Mouse (Mus musculus): ENCODE results near the gene Diaph3.
"Not testable (repeated sequence)": the region's sequence is repeated elsewhere in the genome, so short reads cannot be mapped to it uniquely, and the experiment has no call there.

The Diaph3 gene

GRCm38 (mm10) chr14:86738916-86739315, 402.1 kb downstream of the Diaph3 start:
- no peak for DNase-seq (ENCODE audit: low spot score)

GRCm38 (mm10) chr14:86736646-86737045, 404.4 kb downstream of the Diaph3 start:
- DNase-seq (ENCODE audit: low spot score): no peak

- DNase-seq (ENCODE audit: low spot score): no peak
Observed at GRCm38 (mm10) chr14:86731300-86731699, 409.7 kb downstream of the Diaph3 start.

GRCm38 (mm10) chr14:86729617-86730098, 411.4 kb downstream of the Diaph3 start:
- DNase-seq (ENCODE audit: low spot score): no peak

DNA sequence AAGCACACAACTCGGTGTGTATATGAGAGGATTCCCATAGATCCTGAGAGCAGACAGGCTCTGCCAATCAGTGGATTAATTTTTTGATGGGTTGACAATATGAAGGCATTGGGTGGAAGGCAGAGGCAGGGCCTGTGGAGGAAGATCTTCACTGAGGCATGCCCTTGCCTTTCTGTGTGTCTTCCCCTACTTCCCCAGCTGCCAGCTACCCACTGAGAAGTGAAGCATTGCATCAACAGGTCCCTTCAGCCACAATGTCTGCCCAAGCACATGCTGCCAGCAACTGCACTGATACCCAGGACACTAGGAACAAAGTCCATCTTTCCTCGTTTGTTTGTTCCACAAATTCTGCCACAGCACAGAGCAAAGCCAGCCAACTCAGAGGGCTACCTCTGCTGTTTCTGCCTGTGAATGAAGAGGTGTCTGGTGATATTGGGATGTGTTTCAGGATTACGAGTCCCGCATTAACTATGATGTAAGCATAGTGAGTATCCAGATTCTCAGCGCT, 413.4 kb downstream of the Diaph3 start:
- no peak for DNase-seq (ENCODE audit: low spot score)

GRCm38 (mm10) chr14:86721768-86722167, 419.3 kb downstream of the Diaph3 start:
- no peak for DNase-seq (ENCODE audit: low spot score)

DNA sequence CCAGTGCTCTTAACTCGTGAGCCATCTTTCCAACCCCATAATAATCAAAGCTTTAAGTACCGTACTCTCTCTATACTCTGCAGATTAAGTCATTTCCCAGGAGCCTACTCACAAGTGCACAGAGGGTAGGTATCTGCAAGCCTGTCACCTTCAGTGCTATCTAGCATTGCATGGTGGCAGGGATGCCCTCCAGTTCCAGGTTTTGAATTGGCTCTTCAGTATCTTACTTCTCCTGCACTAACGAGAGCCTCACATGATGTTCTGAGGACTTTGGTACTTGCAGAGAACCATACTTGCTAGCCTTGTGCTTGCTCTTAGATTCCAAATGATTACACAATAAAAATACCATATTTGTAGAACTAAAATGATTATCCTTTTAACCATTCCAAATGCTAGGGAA, 420.0 kb downstream of the Diaph3 start:
- DNase-seq (ENCODE audit: low spot score): no peak

- DNase-seq (ENCODE audit: low spot score): not testable (repeated sequence)
Observed at GRCm38 (mm10) chr14:86720408-86720807, 420.6 kb downstream of the Diaph3 start.

GRCm38 (mm10) chr14:86714088-86714690, 426.8 kb downstream of the Diaph3 start:
- no peak for DNase-seq (ENCODE audit: low spot score)

DNA sequence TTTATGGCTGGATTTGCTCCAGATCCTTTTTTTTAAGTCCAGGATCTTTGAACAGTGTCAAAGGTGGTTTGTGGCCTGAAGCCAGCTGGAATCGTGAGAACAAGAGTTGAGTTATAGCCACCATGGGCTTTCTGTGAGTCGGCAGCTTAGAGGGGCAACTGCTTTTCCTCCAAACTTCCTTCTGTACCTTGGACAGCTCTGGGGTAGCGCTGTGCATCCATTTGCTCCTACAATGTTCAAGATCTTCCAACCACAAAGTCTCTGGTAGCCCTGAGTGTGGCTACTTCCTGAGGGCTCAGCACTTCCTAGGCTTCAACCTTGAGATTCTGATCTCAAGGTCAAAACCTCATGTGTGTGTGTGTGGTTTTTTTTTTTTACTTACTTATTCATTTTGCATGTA, 437.0 kb downstream of the Diaph3 start:
- no peak for DNase-seq (ENCODE audit: low spot score)

DNA sequence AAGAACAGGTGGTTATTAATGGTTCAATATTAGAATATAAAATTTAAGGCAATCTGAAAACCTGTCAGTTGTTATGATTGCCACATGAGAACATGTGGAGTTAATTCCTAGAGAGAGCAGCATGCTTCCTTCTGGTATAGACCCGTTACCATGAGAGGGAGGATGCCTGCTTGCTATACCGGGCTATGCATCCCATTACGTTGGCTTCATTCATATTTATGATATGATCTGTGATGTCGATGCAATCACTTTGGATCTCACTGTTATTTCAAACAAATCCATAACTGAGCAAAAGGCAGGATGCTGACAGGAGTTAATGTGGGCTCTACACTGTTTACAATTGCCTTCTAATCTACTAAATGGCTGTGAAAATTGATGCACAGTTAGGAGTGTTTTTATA, 439.9 kb downstream of the Diaph3 start:
- DNase-seq (ENCODE audit: low spot score): no peak

- DNase-seq (ENCODE audit: low spot score): no peak
Observed at GRCm38 (mm10) chr14:86697887-86698286, 443.1 kb downstream of the Diaph3 start.

DNA sequence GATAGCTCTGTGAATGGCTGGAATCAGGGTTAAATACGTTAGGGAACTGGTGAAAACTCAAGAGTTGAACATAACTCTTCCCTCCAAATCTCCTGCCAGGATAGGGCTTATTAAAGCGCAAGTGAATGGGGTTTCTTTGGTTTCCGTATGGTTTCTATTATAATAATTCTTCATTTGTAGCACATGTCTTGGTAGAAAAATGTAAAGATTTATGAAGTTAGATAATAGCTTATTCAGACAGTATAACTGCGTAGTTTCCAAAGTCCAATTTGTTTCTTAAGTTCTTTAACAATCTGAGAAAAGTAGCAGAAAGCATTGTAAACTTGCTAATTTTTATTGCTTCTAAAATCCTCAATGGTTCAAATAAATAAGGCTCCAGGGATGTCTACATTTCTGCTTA, 448.3 kb downstream of the Diaph3 start:
- no peak for DNase-seq (ENCODE audit: low spot score)

DNA sequence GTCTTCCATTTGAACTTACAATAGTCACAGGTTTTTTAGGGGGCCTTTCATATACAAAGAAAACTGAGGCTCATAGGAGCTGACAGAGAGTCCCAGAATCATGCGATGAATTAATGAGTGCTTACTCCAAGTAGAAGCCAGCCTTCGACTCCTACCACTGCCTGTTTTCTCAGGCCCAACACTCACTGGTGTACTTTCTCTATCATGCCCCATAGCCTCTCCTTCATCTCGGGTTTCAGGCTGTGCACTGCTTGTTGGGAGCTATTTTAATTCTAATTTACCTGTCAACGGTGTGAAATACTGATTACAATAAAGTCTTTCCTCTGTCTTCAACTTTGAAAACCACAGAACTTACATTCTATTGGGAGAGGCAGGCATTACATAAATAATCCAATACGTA, 449.7 kb downstream of the Diaph3 start:
- DNase-seq (ENCODE audit: low spot score): no peak

GRCm38 (mm10) chr14:86684585-86685503, 456.2 kb downstream of the Diaph3 start:
- no peak for DNase-seq (ENCODE audit: low spot score)

DNA sequence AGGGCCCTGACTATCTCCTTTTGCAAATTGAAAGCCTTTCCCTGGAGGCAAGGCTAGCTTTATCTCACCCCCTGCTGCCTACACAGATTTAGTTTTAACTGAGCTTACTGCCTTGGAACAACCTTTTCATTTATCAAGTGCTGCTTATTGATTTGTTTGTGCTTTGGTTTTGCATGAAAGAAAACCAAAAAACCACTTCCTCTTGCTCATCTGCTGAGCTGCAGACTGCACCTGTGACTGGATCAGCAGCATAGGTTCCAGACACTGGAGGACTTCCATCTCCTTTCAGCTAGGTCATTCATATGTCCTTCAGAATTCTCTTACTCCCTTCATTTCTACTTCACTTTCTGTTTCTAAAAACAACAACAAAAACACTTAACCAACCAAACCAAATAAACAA, 459.1 kb downstream of the Diaph3 start:
- DNase-seq (ENCODE audit: low spot score): no peak

DNA sequence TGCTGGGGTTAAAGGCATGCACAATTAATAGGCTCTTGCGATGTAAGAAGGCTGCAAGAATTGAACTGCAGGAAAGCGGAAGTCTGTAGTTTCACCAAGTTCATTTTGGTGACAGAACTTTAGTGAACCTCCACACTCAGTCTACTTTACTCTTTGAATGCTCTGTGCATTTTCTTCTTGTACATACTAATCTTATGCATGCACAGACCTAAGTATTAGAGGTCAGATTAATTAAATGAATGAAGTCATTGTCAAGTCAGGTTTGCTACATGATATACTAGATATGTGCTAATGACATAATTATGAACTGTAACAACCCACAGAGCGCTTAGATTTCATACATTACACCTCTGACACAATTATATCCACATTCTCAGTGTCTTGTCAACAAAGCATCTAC, 462.0 kb downstream of the Diaph3 start:
- no peak for DNase-seq (ENCODE audit: low spot score)

GRCm38 (mm10) chr14:86678179-86678780, 462.8 kb downstream of the Diaph3 start:
- DNase-seq (ENCODE audit: low spot score): peak; percentile 7

DNA sequence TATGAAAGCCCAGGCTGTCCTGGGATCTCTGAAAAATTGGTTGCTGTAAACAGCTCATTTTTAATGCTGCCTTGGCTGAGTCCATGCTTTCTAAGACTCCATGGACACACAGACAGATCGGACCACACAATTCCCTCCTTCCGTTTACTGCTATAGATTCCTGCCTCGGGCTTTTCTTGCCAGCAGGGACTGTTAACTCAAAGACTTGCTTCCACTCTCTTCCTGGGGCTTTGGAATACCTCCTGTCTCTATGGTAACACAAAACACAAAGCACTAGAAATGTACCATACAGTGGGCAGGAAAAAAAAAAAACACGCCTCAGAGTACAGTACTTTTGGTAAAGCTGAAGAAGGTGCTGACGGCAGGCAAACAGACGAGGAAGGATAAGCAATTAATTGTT, 464.0 kb downstream of the Diaph3 start:
- DNase-seq (ENCODE audit: low spot score): no peak

- no peak for DNase-seq (ENCODE audit: low spot score)
Observed at GRCm38 (mm10) chr14:86675314-86675713, 465.7 kb downstream of the Diaph3 start.

- no peak for DNase-seq (ENCODE audit: low spot score)
Observed at GRCm38 (mm10) chr14:86662846-86663245, 478.2 kb downstream of the Diaph3 start.

- DNase-seq (ENCODE audit: low spot score): no peak
Observed at GRCm38 (mm10) chr14:86660556-86660955, 480.5 kb downstream of the Diaph3 start.

DNA sequence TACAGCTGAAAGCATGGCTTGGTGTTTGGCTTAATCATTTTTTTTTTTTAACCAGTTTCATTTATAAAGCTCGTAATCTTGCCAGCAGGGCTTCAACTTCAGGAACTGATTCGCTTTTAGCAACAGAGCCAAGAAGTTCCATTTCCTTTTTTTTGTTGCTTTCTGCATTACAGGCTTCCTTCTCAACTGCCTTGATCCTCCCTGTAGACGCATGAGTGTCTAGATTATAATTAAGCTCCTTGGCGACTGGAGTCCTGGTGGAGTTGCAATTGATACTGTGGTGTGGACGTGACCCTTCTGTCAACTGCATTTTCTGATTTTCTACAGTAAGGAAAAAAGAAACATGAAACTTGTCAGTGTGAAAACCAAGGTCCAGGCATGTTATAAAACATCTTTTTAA, 484.8 kb downstream of the Diaph3 start:
- DNase-seq (ENCODE audit: low spot score): no peak

All from adipocyte (in vitro differentiated cells).